Mouse (Mus musculus): ENCODE measurements around the gene Sco1.
"Not testable (repeated sequence)": the region's sequence is repeated elsewhere in the genome, so short reads cannot be mapped to it uniquely, and the experiment has no call there.

Gene Sco1

GRCm38 (mm10) chr11:67085489-67085888 is 33.0 kb downstream of the Sco1 start:
- peak; percentile 89 for DNase-seq (ENCODE audit: low read depth, low spot score)

GRCm38 (mm10) chr11:67086467-67087164 is 34.1 kb downstream of the Sco1 start:
- DNase-seq (ENCODE audit: low read depth, low spot score): no peak

- no peak for DNase-seq (ENCODE audit: low read depth, low spot score)
Measured at GRCm38 (mm10) chr11:67087225-67087624, 34.8 kb downstream of the Sco1 start.

GRCm38 (mm10) chr11:67092354-67092753 is 39.9 kb downstream of the Sco1 start:
- not testable (repeated sequence) for DNase-seq (ENCODE audit: low read depth, low spot score)

- DNase-seq (ENCODE audit: low read depth, low spot score): no peak
Measured at GRCm38 (mm10) chr11:67093201-67093600, 40.7 kb downstream of the Sco1 start.

GRCm38 (mm10) chr11:67093652-67094051 is 41.2 kb downstream of the Sco1 start:
- DNase-seq (ENCODE audit: low read depth, low spot score): no peak

GRCm38 (mm10) chr11:67094470-67094869 is 42.0 kb downstream of the Sco1 start:
- no peak for DNase-seq (ENCODE audit: low read depth, low spot score)

- DNase-seq (ENCODE audit: low read depth, low spot score): no peak
Measured at GRCm38 (mm10) chr11:67097709-67098108, 45.2 kb downstream of the Sco1 start.

- DNase-seq (ENCODE audit: low read depth, low spot score): no peak
Measured at GRCm38 (mm10) chr11:67098427-67098826, 46.0 kb downstream of the Sco1 start.

GRCm38 (mm10) chr11:67099241-67099640 is 46.8 kb downstream of the Sco1 start:
- no peak for DNase-seq (ENCODE audit: low read depth, low spot score)

- DNase-seq (ENCODE audit: low read depth, low spot score): peak; percentile 54
Measured at GRCm38 (mm10) chr11:67100169-67100568, 47.7 kb downstream of the Sco1 start.

GRCm38 (mm10) chr11:67101713-67102112 is 49.2 kb downstream of the Sco1 start:
- peak; percentile 34 for DNase-seq (ENCODE audit: low read depth, low spot score)

GRCm38 (mm10) chr11:67103256-67103655 is 50.8 kb downstream of the Sco1 start:
- no peak for DNase-seq (ENCODE audit: low read depth, low spot score)

- DNase-seq (ENCODE audit: low read depth, low spot score): no peak
Measured at GRCm38 (mm10) chr11:67104242-67104641, 51.8 kb downstream of the Sco1 start.

- no peak for DNase-seq (ENCODE audit: low read depth, low spot score)
Measured at GRCm38 (mm10) chr11:67104714-67105113, 52.2 kb downstream of the Sco1 start.

GRCm38 (mm10) chr11:67105689-67106088 is 53.2 kb downstream of the Sco1 start:
- no peak for DNase-seq (ENCODE audit: low read depth, low spot score)

GRCm38 (mm10) chr11:67106973-67107372 is 54.5 kb downstream of the Sco1 start:
- no peak for DNase-seq (ENCODE audit: low read depth, low spot score)

GRCm38 (mm10) chr11:67110168-67110948 is 57.9 kb downstream of the Sco1 start:
- peak; percentile 81 for DNase-seq (ENCODE audit: low read depth, low spot score)

- peak; percentile 89 for DNase-seq (ENCODE audit: low read depth, low spot score)
Measured at GRCm38 (mm10) chr11:67112019-67112850, 59.8 kb downstream of the Sco1 start.

- peak; percentile 84 for DNase-seq (ENCODE audit: low read depth, low spot score)
Measured at GRCm38 (mm10) chr11:67112851-67113202, 60.4 kb downstream of the Sco1 start.

GRCm38 (mm10) chr11:67113381-67113780 is 60.9 kb downstream of the Sco1 start:
- no peak for DNase-seq (ENCODE audit: low read depth, low spot score)

GRCm38 (mm10) chr11:67114261-67114660 is 61.8 kb downstream of the Sco1 start:
- no peak for DNase-seq (ENCODE audit: low read depth, low spot score)
